Mouse (Mus musculus) cerebellum, postnatal 14 days (tissue): ENCODE measurements around the gene Zbtb18.

Experiments used
- DNase-seq, 2 experiments: peaks; one replicate each; pipeline ENCODE4 v3.0.0; 2021; ENCODE audit warnings: mixed read lengths in 2 of 2

The Zbtb18 gene

GRCm38 (mm10) chr1:177484280-177484679, 42.1 kb downstream of the Zbtb18 start:
- DNase-seq, result no peak

GRCm38 (mm10) chr1:177484680-177485079, 42.5 kb downstream of the Zbtb18 start:
- DNase-seq, result no peak

GRCm38 (mm10) chr1:177489844-177490243, 47.7 kb downstream of the Zbtb18 start:
- no peak for DNase-seq

GRCm38 (mm10) chr1:177490808-177491207, 48.7 kb downstream of the Zbtb18 start:
- no peak for DNase-seq

GRCm38 (mm10) chr1:177491280-177491679, 49.1 kb downstream of the Zbtb18 start:
- no peak for DNase-seq

- DNase-seq, result no peak
Observed at GRCm38 (mm10) chr1:177494306-177494705, 52.2 kb downstream of the Zbtb18 start.

GRCm38 (mm10) chr1:177494913-177495542, 52.9 kb downstream of the Zbtb18 start:
- no peak for DNase-seq
